Mouse (Mus musculus) mouse trophoblast stem cell (cell line): ENCODE measurements around the gene Nle1.

Experiments
- in situ Hi-C, 2 experiments: fragments of 300-500 bp; cut with MseI, MboI; formaldehyde crosslinking; loops; 2 replicates in 1 of 2; 3 replicates in 1 of 2; pipeline ENCODE4 v1.15.1; 2025

Gene Nle1

DNA sequence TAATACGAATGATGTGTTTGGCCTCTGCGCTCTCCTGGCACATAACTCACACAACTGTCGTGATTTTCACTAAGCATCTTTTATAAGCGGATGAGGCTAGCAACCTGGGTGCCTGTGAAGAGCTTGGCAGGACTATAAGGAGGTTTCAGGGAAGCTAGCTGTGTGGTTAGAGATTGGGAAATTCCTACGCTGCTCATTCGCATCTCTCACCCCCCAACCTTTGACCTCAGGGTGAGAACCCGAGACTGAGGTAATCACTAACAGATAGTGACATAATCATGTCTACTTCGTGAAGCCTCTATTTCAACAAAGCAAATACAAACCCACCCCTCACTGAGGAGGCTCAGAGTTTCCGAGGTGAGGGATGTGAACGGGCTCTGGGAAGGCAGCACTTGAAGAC lies 12.6 kb upstream of the Nle1 start:
- in situ Hi-C loops: loop anchor here (5.0 to 25.0 kb wide), 3 partner anchors 37 to 267 kb away; partner anchors contain the start of genes Slfn3 (in 1 of the 2) and Slfn4 (in 1 of the 2)

DNA sequence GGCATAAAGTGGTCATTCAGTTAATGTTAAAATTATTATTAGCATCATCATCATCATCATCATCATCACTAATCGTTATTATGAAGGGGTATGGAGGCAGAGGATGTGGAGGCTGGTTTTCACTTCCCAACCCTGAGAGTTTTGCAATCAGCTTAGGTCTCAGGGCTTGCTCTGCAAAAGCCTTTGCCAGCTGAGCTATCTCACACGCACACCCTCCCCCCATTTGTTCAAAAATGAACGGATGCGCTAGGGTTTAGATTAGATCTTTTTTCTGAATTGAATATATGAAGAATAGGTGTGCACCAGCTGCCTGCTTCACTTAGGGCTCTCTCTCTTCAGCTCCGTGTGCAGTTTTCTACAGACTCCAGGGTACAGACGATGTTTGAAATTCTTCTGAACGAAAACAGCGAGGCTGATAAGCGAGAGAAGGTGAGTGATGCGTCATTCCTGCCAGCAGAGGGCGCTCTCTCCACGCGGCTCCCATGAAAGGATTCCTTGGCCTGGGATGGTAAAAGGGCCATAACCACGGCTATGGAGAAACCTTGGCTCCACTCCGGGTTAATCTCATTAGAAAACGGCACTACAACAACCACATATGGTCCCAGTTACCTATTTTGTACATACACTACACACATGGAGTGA lies 6.6 kb upstream of the Nle1 start:
- in situ Hi-C loops: loop anchor here in 1 of 2 experiments (5.0 to 25.0 kb wide), 2 partner anchors 42 to 272 kb away; partner anchors contain the start of genes Slfn3 and Slfn4

DNA sequence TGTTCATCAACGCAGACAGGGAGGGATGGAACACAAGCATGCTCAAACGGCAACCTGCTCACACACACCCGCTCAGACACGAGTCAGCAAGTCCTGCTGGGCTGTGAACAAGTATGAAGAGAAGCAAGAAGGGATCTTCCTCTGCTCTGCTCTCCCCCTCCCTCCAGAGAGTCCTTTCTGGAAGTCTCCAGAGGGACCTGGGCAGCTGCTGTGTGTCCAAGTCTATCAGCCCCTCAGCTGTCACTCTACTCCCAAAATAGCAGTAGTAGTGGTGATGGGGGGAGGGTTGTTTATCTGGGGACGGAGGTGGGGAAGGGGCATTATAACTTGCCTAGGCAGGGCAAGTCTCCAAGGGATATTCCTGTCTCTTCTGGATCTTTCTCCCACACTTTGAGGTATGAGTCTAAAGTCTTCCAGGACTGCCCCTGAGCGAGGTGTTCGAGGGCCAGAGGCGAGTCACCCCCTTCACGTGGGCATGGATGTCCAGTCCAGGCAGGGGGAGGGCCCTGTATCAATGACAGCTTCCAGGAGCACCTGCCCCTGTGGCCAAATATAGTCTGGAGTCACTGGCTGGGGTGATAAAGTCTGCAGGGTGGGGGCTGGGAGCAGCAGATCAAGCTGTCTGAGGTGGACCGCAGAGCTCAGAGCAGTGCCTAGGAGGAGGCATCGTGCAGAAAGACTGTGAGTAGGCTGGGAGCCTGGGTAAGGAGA lies 2.6 kb upstream of the Nle1 start:
- in situ Hi-C loops: loop anchor here in 1 of 2 experiments (25.0 kb wide), 1 partner anchor 276 kb away; the partner anchor contains the start of genes Slfn3 and Slfn4

DNA sequence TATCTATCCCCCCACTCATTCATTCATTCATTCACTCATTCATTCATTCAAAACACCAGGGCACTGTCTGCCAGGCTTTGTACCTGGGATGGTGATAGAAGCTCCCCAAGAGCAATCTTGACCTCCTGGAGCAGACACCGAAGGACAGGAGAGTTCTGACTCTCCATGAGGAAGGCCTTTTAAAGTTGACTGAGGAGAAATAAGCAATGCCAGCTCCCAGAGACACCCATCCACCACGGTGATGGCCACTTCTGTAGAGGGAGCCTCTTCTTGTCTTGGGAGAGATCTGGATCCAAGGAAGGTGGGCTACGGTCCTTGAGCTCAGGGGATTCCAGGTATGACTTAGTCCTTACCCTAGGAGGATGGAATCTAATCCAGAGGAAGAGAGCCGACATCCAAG lies 2.0 kb upstream of the Nle1 start, which contains the start of gene Unc45b:
TSS of gene Unc45b (plus strand) at position 301 of the 400 bp plus-strand sequence.
- in situ Hi-C loops: loop anchor here in 1 of 2 experiments (25.0 kb wide), 1 partner anchor 277 kb away; the partner anchor contains the start of genes Slfn3 and Slfn4

DNA sequence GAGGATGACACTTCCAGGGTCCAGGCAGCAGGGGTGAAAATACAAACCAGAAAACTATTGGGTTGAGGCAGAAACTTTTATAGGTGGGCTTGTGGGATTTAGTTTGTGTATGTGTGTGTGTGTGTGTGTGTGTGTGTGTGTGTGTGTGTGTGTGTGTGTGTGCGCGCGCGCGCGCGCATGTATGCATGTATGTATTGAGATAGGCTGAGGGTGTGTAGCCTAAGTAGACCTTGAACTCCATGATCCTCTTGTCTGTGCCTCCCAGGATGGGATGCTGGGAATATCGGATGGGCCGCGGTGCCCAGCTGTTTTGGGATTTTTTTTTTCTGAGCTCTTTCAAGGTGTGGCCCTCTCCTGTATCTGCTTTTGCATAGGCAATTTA lies 388 bp upstream of the Nle1 start:
- in situ Hi-C loops: loop anchor here in 1 of 2 experiments (25.0 kb wide), 1 partner anchor 279 kb away; the partner anchor contains the start of genes Slfn3 and Slfn4

DNA sequence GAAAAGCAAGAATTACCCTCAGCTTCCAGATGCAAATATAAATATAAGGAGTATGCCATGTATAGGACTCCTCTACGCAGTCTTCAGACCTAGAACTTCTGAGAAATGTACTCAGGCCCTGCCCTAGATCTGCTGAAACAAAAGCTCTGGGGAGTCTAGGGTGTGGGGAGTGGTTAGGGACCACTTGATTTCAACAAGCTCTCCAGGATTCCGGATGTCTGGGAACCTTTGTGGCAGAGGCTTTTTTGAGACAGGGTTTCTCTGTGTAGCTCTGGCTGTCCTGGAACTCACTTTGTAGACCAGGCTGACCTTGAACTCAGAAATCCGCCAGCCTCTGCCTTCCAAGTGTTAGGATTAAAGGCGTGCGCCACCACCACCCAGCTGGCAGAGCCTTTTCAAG lies 2.4 kb downstream of the Nle1 start:
- in situ Hi-C loops: loop anchor here in 1 of 2 experiments (25.0 kb wide), 1 partner anchor 281 kb away; the partner anchor contains the start of genes Slfn3 and Slfn4

DNA sequence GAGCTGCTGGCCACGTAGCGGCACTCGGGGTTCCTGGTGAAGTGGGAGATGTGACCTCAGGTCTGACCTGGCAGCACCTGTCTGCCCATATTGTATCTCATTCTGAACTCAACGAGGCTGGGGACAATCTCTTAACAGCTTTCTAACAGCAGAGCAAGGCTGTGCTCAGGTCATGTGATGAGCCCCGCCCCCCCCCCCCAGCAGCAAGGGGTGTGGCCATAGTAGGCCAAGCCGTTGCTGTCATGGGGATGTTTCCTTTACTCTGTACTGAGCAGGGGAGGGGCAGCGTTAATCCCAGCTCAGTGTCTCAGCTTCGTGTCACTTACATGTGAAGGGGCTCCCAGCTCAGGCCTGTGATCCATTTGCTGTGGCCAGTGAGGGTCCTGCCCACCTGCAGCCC lies 3.3 kb downstream of the Nle1 start:
- in situ Hi-C loops: loop anchor here in 1 of 2 experiments (25.0 kb wide), 1 partner anchor 282 kb away; the partner anchor contains the start of genes Slfn3 and Slfn4

DNA sequence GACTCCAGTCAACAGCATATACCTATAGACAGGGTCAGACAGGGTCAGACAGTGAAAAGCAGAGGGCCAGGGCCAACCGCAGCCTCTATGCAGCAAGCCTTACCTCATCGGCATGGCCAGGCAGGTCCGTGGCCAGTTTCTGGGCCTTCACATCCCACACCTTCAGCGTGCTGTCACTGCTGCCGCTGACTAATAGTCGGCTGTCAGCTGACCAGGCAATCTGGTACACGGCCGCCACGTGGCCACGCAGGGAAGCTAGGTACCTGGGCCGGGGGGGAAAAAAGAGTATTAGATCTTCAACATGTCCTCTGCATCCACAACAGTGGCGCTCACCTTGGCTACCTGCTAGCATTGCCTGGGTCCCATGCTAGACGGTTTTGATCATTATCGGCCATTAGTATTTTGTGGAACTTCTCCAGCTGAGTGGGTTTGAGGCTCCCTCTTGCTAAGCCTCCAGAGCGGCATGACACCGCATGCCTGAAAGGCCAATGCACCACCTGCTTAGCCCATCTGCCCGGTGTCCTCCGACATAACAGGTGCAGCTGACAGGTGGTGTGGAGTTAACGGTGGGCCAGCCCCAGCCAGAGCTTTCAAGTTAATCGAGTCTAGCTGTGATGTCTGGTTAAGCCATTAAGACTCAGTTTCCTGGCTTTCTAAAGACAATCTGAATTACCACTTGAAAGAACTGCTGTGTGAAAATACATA lies 6.5 kb downstream of the Nle1 start:
- in situ Hi-C loops: loop anchor here in 1 of 2 experiments (25.0 kb wide), 1 partner anchor 286 kb away; the partner anchor contains the start of genes Slfn3 and Slfn4

DNA sequence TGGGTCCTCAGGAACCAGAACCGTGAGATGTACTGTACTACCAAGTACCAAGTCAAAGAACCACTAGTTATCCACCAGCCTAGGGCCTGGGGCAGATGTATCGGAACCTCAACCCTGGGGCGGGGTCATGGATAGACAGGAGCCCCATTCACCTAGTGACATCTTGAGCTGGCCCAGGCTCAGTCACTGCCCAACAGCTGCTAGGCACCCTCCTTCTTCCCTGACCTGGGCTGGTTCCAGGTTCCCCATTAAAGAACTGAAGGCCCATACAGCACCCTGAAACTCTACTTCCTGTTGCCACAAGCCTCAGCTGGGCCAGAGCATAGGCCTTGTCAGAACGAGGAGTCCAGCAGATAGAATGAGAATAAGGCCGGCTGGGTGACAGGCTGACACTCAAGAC lies 8.5 kb downstream of the Nle1 start:
- in situ Hi-C loops: loop anchor here in 1 of 2 experiments (10.0 to 25.0 kb wide), 3 partner anchors 285 to 662 kb away; partner anchors contain the start of genes Slfn3 and Slfn4

DNA sequence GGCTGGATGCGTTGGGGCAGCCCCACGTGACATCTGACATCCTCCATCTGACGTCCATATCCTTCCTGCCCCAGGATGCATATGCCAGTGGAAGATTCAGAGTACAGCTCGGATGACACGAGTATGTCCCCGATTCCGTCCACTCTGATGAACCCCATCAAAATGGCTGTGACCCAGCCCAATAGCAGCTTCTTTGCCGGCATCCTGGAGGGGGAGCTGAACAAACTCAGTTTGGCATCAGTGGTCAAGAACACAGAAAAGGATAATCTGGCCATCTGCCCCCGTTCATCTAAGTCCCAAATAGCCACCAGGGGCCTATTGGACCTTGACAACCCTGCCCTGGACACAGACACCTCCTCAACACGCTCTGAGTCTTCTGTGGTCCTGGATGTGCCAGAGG lies 10.7 kb downstream of the Nle1 start:
- in situ Hi-C loops: loop anchor here in 1 of 2 experiments (10.0 to 25.0 kb wide), 2 partner anchors 283 to 660 kb away; no protein-coding TSS in a partner anchor

DNA sequence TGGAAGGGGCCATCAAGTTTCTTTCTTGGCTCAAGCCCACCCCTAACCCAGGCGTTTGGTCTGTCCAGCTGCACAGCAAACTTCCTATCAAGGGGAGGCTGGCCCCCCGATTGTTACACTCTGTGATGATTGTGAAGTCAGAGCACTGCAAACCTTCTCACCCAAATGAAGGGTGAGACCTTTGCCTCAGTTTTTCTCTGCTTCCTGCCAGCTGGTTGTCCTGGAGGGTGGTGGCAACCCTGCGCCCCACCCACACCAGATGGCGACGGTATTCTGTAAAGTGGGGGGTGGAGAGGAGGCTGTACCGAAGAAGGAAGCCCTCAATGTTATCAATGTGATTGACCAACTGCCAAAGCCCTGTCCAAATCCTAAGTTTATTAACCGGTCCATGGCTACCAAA lies 16.3 kb downstream of the Nle1 start, which contains the start of gene Fndc8:
TSS of gene Fndc8 (plus strand) at position 189 of the 400 bp plus-strand sequence.
- in situ Hi-C loops: loop anchor here in 1 of 2 experiments (10.0 to 25.0 kb wide), 2 partner anchors 277 to 655 kb away; no protein-coding TSS in a partner anchor

DNA sequence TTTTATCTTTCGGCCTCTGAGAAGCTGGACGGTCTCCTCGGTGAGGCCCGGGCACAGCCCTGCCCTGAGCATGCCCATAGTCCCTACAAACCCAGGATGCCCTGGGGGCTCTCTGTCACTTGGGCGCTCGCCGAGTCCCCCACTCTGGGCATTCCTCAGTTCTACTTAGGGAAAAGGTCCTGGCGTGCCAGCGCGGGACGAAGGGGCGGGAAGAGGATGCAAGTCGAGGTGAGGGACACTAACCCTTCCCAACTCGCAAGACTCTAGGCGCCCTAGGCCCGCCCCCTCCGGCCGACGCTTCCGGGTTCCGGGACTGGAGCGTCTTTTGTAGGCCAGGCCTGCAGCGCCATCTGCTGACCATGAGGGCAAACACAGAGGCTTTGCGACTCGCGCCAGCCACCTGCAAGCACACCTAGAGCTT lies 17.9 kb downstream of the Nle1 start, which contains the start of gene Rad51d:
TSS of gene Rad51d (minus strand) at position 273 of the 421 bp plus-strand sequence.
- in situ Hi-C loops: loop anchor here in 1 of 2 experiments (10.0 to 25.0 kb wide), 2 partner anchors 276 to 653 kb away; no protein-coding TSS in a partner anchor

DNA sequence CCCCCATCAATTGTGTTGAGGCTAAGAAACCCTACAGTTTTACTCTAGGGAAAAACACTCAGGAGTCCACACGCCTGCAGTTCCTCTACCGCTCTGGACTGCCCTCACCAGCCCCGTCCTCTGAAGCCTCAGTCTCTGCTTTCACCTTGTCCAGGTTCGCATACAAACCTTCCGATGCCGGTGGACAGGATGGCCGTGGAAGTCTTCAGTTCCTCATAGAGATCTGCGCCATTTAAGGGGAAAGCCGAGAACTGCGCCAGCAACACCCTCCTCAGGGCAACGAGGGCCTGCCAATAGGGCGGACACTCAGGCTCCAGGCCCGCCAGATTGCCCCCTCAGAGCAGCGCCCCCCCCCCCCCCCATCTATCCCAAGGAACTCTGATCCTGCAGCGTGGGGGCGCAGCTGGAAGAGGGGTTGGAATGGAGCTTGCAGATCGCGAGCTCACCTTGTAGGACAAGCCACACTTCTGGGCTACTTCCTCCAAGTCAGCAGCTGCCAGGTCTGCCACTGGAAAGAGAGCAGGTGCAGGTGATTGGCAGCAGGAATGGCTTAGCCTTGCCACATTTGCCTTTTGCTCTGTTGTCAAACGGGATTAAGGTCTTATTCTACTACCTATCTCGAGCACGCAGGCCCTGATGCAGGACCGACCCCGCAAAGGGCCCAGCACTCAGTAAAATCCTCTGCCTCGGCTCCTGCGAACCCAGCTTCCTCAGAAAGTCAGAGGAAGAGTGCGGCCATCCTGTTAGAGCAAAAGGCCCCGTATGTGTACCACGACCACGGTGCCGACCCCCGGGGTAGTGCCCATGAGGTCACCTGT lies 18.5 kb downstream of the Nle1 start:
- in situ Hi-C loops: loop anchor here (5.0 to 25.0 kb wide), 3 partner anchors 72 to 652 kb away; no protein-coding TSS in a partner anchor

DNA sequence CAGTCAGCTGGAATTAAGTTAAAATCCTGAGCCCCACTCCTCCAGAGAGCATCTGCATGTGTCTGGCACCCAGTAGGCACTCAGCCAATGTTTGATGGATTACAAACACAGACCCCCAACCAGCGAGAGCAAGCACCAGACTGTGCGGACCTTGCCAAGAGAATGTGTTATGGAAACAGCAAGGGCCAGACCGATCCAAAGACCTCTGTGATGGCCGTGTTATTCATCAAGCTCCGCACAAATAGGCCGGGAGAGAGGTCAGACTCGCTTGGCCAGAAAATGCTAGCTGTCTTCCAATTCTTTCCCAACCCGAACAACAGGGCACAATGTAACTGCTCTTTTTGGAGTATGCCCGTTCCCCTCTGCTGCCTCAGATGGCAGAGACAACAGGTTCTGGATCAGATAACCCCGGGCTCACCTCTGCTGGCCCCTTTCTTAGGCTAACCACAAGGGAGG lies 19.7 kb downstream of the Nle1 start:
- in situ Hi-C loops: loop anchor here (5.0 to 25.0 kb wide), 2 partner anchors 71 to 651 kb away; no protein-coding TSS in a partner anchor

DNA sequence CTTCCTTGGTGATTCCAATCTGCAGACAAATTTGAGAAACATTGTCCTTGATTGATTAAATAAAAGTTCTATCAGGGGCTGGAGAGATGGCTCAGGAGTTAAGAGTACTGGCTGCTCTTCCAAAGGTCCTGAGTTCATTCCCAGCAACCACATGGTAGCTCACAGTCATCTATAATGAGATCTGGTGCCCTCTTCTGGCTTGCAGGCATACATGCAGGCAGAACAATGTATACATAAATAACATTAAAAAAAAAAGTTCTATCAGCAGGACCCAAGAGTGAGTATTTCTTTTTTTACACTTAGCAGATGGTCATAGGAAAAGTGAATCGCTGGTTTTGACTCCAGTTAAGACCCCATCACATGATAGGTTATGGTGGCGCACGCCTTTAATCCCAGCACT lies 21.7 kb downstream of the Nle1 start:
- in situ Hi-C loops: loop anchor here (5.0 to 25.0 kb wide), 2 partner anchors 69 to 649 kb away; no protein-coding TSS in a partner anchor

DNA sequence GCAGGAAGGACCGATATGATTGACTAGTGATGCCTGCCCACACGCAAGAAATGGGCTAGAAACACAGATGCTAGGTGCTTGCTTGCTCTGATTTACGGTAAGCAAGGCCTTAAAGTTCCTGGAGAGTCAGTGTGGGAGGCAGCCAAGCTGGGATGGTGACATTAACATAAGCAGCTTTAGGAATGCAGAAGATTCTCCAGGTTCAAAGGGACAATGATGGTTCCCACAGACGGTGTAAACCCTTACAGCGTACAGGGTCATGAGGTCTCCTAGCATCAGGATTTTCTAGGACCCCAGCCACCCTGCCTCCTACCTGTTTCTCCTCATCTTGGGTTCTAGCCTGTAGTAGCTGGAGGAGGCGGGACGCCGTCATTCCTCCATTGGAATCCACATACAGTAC lies 25.0 kb downstream of the Nle1 start:
- in situ Hi-C loops: loop anchor here in 1 of 2 experiments (25.0 kb wide), 1 partner anchor 646 kb away; no protein-coding TSS in a partner anchor

DNA sequence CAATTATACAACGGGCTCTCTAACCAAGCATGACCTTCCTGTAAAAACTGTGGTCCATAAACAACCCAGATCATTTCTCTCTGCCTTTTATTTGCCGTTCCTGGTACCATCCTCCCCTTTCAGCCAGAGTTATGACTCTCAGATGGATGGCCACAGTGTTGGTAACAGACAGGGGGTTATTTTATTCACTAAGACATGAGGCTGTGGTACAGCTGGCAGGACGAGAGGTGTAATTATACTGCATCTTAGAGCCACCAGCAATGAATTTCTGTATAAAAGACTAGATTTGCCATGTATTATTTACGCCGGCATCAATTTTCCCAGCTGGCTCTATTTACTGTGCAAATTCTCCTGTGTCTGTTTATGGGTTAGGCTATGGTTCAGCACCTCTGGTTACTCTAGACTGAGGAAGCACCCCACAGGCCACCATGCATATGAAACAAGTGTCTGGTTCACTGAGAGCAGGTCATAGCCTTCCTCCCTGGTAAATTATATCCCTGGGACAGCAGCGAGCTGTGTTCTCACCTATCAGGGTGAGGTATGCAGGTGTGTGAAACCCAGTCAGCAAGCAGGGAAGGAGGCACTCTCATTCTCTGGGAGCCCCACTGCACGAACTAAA lies 30.4 kb downstream of the Nle1 start:
- in situ Hi-C loops: loop anchor here in 1 of 2 experiments (25.0 kb wide), 1 partner anchor 641 kb away; no protein-coding TSS in a partner anchor

DNA sequence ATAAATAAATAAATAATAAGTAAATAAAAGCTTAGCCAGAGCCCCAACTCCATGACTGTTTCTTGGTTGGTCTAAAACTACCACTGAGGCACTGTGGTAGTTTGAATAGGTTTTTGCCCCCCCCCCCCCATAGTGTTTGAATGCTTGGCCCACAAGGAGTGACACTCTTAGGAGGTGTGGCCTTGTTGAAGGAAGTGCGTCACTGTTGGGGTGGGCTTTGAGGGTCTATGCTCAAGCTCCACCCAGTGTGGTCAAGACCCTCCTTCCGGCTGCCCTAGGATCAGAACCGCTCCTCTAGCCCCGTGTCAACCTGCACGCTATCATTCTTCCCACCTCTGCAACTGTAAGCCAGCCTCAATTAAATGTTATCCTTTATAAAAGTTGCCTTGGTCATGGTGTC lies 32.6 kb downstream of the Nle1 start:
- in situ Hi-C loops: loop anchor here in 1 of 2 experiments (25.0 kb wide), 1 partner anchor 638 kb away; no protein-coding TSS in a partner anchor

DNA sequence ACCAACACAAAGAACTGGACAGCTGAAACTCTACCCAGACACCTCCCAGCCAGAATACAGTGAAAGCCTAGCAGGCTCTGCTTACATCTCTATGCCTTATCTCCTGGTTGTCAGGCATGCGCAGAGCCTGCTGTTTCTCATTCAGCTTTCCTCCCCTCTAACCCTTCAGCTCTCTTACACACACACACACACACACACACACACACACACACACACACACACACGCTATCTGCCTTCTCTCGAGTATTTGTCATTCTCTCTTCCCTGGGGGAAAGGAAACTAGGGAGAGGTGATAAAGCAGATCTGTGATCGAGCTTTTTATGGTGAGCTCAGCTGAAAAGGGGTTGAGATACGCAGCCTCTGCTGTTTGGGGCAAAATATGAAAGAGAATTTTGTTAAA lies 33.3 kb downstream of the Nle1 start:
- in situ Hi-C loops: loop anchor here in 1 of 2 experiments (25.0 kb wide), 1 partner anchor 638 kb away; no protein-coding TSS in a partner anchor
